In the genomic region with DNA sequence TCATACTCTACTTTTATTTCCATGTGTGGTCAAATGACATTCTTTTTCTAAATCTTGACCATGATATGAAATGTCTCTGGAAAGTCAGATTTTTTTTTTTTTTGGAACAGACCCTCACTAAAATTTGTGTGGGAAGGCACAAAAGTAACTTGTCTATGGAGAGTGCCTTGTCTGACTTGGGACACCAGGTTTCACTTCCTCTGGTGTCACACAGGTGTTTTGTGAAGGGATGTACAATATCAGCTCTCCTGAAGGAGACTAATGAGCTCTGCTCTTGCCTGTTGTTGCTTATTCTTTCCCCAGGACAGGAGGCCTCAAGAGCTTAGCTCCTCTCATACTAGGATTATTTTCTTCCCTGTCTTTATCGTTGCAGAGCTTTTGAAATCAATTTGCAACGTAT, we compare ENCODE assay signal across 29 mouse cellular contexts. TPM values are rescaled to one million over a fixed set of nuclear protein-coding genes. Genes with fewer than 3 reads are reported as not detected.
DNase-seq lines count a peak whose midpoint lies in the region; ATAC-seq and TF ChIP-seq lines count a peak whose summit lies in the region.
"Had no signal": no experiment of that assay in that cellular context is flagged by ENCODE, and none has a peak within 500 bp of the region (broad histone marks: within the 10 kb centered on the region; RNA-seq: fewer than 3 reads in every experiment).

No protein-coding gene starts in this region.

- no peak for TF ChIP-seq RAD21 in CH12.LX (IDR thresholded peaks at IDR 0.05; ENCODE audit: low read depth, low read length)

- ATAC-seq in midbrain, embryonic 11.5 days (ENCODE audit: low FRiP score): no peak
- no peak for ATAC-seq in midbrain, postnatal 0 days (ENCODE audit: low FRiP score)
- no peak for ATAC-seq in midbrain, embryonic 14.5 days (ENCODE audit: low FRiP score, low TSS enrichment)
- ATAC-seq: forebrain, embryonic 13.5 days; forebrain, postnatal 0 days; hindbrain, embryonic 16.5 days had no signal

- H3K79me2 ChIP-seq in CH12.LX (replicated peaks; ENCODE audit: control insufficient read depth, extremely low read depth, insufficient read depth, poor library complexity, severe bottlenecking): no peaks in the 10 kb centered on the region

- dilution Hi-C loops in CH12.LX (cut with MboI; ENCODE audit: extremely low pct_ligation_motif_present, extremely low pct_unique_long_range_greater_than_20kb, low sequenced_read_pairs): no loop called here

- TF ChIP-seq EP300 in CH12.LX (IDR thresholded peaks at IDR 0.05; ENCODE audit: low read length): peak; percentile 82

- in situ Hi-C loops in CH12.LX (cut with MboI; ENCODE audit: low pct_ligation_motif_present, low pct_unique_long_range_greater_than_20kb, low sequenced_read_pairs): loop anchor here (5.0 kb wide), 1 partner anchor 48 kb away; no protein-coding TSS in a partner anchor

- TF ChIP-seq CTCF in midbrain, postnatal 0 days (IDR thresholded peaks at IDR 0.05): no peak
- TF ChIP-seq CTCF in CH12.LX (conservative IDR thresholded peaks at IDR 0.05 in 1 of 2, IDR thresholded peaks at IDR 0.05 in 1 of 2; ENCODE audit: low read depth in 2 of 2, low read length in 2 of 2): no peak

- no peak for DNase-seq in midbrain, embryonic 11.5 days (ENCODE audit: low spot score, missing footprints)
- DNase-seq in midbrain, postnatal 0 days (ENCODE audit: low spot score): no peak
- DNase-seq in A20 (ENCODE audit: low read depth, low spot score): peak; percentile 80
- no peak for DNase-seq in CH12.LX (ENCODE audit: extremely low read depth)
- DNase-seq in midbrain, embryonic 14.5 days: no peak
- DNase-seq in ovary, postnatal 10 days (ENCODE audit: low spot score): no peak
- DNase-seq: adrenal gland, adult 2 months; adrenal gland, postnatal 14 days; cerebellum, adult 11-12 months; cerebellum, adult 8-10 months; cerebellum, postnatal 10 days; cerebellum, postnatal 36 days; embryo, embryonic 11 days; forebrain, postnatal 0 days; gastrocnemius, adult 2 months; gastrocnemius, postnatal 14 days; heart, adult 11 months; heart, postnatal 10 days; heart, postnatal 36 days had no signal

- no peak for TF ChIP-seq POLR2A in CH12.LX (IDR thresholded peaks at IDR 0.05; ENCODE audit: low read depth, low read length)

- no peak overlapping the region for H3K4me3 ChIP-seq in midbrain, embryonic 11.5 days (ENCODE audit: low read depth, low read length)
- no peak overlapping the region for H3K4me3 ChIP-seq in midbrain, postnatal 0 days (ENCODE audit: low read depth, low read length)
- no peak overlapping the region for H3K4me3 ChIP-seq in CH12.LX (replicated peaks in 1 of 3; ENCODE audit: low read depth in 2 of 3, low read length in 2 of 3, poor library complexity in 1 of 3)
- H3K4me3 ChIP-seq in midbrain, embryonic 14.5 days (replicated peaks; ENCODE audit: low read depth, low read length): no peak overlapping the region
- H3K4me3 ChIP-seq: embryonic facial prominence, embryonic 10.5 days; embryonic facial prominence, embryonic 13.5 days; erythroblast, embryonic 14.5 days; forebrain, embryonic 13.5 days; gastrocnemius, adult 2 months; heart, embryonic 12.5 days; heart, embryonic 15.5 days; hindbrain, embryonic 10.5 days; hindbrain, embryonic 13.5 days had no signal

- no peak overlapping the region for H3K9ac ChIP-seq in midbrain, embryonic 11.5 days (ENCODE audit: low read length)
- no peak overlapping the region for H3K9ac ChIP-seq in midbrain, postnatal 0 days (replicated peaks; ENCODE audit: low read length, poor library complexity, severe bottlenecking)
- H3K9ac ChIP-seq in CH12.LX (ENCODE audit: insufficient read depth, low read depth): no peak overlapping the region
- H3K9ac ChIP-seq in midbrain, embryonic 14.5 days (replicated peaks; ENCODE audit: low read length): no peak overlapping the region
- H3K9ac ChIP-seq: embryonic facial prominence, embryonic 13.5 days; forebrain, embryonic 13.5 days; forebrain, postnatal 0 days; heart, embryonic 12.5 days; heart, embryonic 15.5 days; hindbrain, embryonic 13.5 days had no signal

- H3K9me3 ChIP-seq in midbrain, embryonic 11.5 days (ENCODE audit: control insufficient read depth, low read length): no peaks in the 10 kb centered on the region
- no peaks in the 10 kb centered on the region for H3K9me3 ChIP-seq in midbrain, postnatal 0 days (ENCODE audit: low read length)
- no peaks in the 10 kb centered on the region for H3K9me3 ChIP-seq in CH12.LX (replicated peaks; ENCODE audit: low read length)
- H3K9me3 ChIP-seq in midbrain, embryonic 14.5 days (ENCODE audit: control insufficient read depth, low read length): no peaks in the 10 kb centered on the region
- H3K9me3 ChIP-seq: embryonic facial prominence, embryonic 10.5 days; embryonic facial prominence, embryonic 13.5 days; forebrain, embryonic 13.5 days; heart, embryonic 12.5 days; heart, embryonic 15.5 days; hindbrain, embryonic 10.5 days; hindbrain, embryonic 13.5 days had no signal

- 18% methylated on average over 2 of the region's 2 CpGs for WGBS in midbrain, embryonic 11.5 days
- 8% methylated on average over 2 of the region's 2 CpGs for WGBS in midbrain, postnatal 0 days
- WGBS in midbrain, embryonic 14.5 days: 7% methylated on average over 2 of the region's 2 CpGs

- no peaks in the 10 kb centered on the region for H3K27me3 ChIP-seq in midbrain, embryonic 11.5 days (ENCODE audit: control insufficient read depth, insufficient read depth, low read length)
- no peaks in the 10 kb centered on the region for H3K27me3 ChIP-seq in midbrain, postnatal 0 days (ENCODE audit: insufficient read depth, low read length)
- no peaks in the 10 kb centered on the region for H3K27me3 ChIP-seq in CH12.LX (replicated peaks)
- H3K27me3 ChIP-seq in midbrain, embryonic 14.5 days (ENCODE audit: control insufficient read depth, insufficient read depth, low read length): no peaks in the 10 kb centered on the region
- H3K27me3 ChIP-seq: heart, embryonic 12.5 days; heart, embryonic 15.5 days; hindbrain, embryonic 13.5 days had no signal

- peak overlapping the region; percentile 78; the same call in 1 of the 2 replicates for H3K27ac ChIP-seq in midbrain, embryonic 11.5 days (ENCODE audit: low read depth, low read length)
- no peak overlapping the region for H3K27ac ChIP-seq in midbrain, postnatal 0 days (ENCODE audit: low read depth, low read length)
- no peak overlapping the region for H3K27ac ChIP-seq in CH12.LX (ENCODE audit: insufficient read depth, low read depth)
- peak overlapping the region; percentile 14; the same call in 1 of the 2 replicates for H3K27ac ChIP-seq in midbrain, embryonic 14.5 days (replicated peaks; ENCODE audit: low read depth, low read length)
- H3K27ac ChIP-seq: embryonic facial prominence, embryonic 10.5 days; embryonic facial prominence, embryonic 13.5 days; forebrain, embryonic 13.5 days; gastrocnemius, adult 2 months; heart, embryonic 15.5 days; hindbrain, embryonic 10.5 days; hindbrain, embryonic 13.5 days had no signal

- H3K36me3 ChIP-seq in midbrain, embryonic 11.5 days (ENCODE audit: control insufficient read depth, insufficient read depth, low read length): no peaks in the 10 kb centered on the region
- no peaks in the 10 kb centered on the region for H3K36me3 ChIP-seq in midbrain, postnatal 0 days (ENCODE audit: insufficient read depth, low read length)
- H3K36me3 ChIP-seq in CH12.LX (replicated peaks in 1 of 2; ENCODE audit: control insufficient read depth in 1 of 2, insufficient read depth in 1 of 2, low read length in 1 of 2): no peaks in the 10 kb centered on the region
- H3K36me3 ChIP-seq in midbrain, embryonic 14.5 days (ENCODE audit: control insufficient read depth, insufficient read depth, low read length): no peaks in the 10 kb centered on the region
- H3K36me3 ChIP-seq: embryonic facial prominence, embryonic 10.5 days; embryonic facial prominence, embryonic 13.5 days; heart, embryonic 12.5 days; heart, embryonic 15.5 days; hindbrain, embryonic 10.5 days; hindbrain, embryonic 13.5 days had no signal

- no peak overlapping the region for H3K4me2 ChIP-seq in midbrain, embryonic 11.5 days
- H3K4me2 ChIP-seq in midbrain, postnatal 0 days (ENCODE audit: low read depth, low read length, poor library complexity, severe bottlenecking): no peak overlapping the region
- no peak overlapping the region for H3K4me2 ChIP-seq in CH12.LX (ENCODE audit: insufficient read depth, low read depth, poor library complexity, severe bottlenecking)
- no peak overlapping the region for H3K4me2 ChIP-seq in midbrain, embryonic 14.5 days (ENCODE audit: low read length)
- H3K4me2 ChIP-seq: embryonic facial prominence, embryonic 13.5 days; forebrain, embryonic 13.5 days; heart, embryonic 12.5 days; heart, embryonic 15.5 days; hindbrain, embryonic 13.5 days had no signal

- H3K4me1 ChIP-seq in midbrain, embryonic 11.5 days (ENCODE audit: control insufficient read depth, insufficient read depth, low read length): peaks cover 37% of the 10 kb centered on the region
- 0 out of 2 replicates have a peak, but pooled peaks cover 4% of the 10 kb centered on the region for H3K4me1 ChIP-seq in midbrain, postnatal 0 days (ENCODE audit: insufficient read depth, low read length)
- H3K4me1 ChIP-seq in CH12.LX (ENCODE audit: control insufficient read depth in 1 of 2, insufficient read depth in 2 of 2): peaks cover 30 to 83% of the 10 kb centered on the region in 2 experiments
- peaks cover 25% of the 10 kb centered on the region for H3K4me1 ChIP-seq in midbrain, embryonic 14.5 days (ENCODE audit: control insufficient read depth, insufficient read depth, low read length)
- H3K4me1 ChIP-seq: embryonic facial prominence, embryonic 13.5 days had no signal

TF ChIP-seq in CH12.LX, 34 proteins besides CTCF, POLR2A, EP300 and RAD21 (continues in another document):
- TF ChIP-seq NRF1 (IDR thresholded peaks at IDR 0.05; ENCODE audit: low read depth, low read length) (no peak), TCF12 (IDR thresholded peaks at IDR 0.05; ENCODE audit: low read depth, low read length) (0 out of 2 replicates have a peak, but pooled peaks have one; percentile 30)

RNA-seq across cellular contexts. Expression of gene Tal2, which starts 15.6 kb away (rescaled TPM):
- polyA plus RNA-seq in midbrain, embryonic 11.5 days (2014; fragmentation: Nextera tagmentation; extraction: Ambion mirVana): 44.9 and 45.9 TPM in 2 replicates
- total RNA-seq in midbrain, postnatal 0 days (2014; rRNA removed): 0.94 and 1.3 TPM in 2 replicates
- 0.33 and 0.38 TPM in 2 replicates for polyA plus RNA-seq in midbrain, postnatal 0 days (2015; fragmentation: Nextera tagmentation; extraction: Ambion mirVana)
- total RNA-seq in CH12.LX (2012; rRNA removed) (0.04 TPM in 1 of 2 replicates, not detected in the other), CH12.LX (2014; rRNA removed) (0.09 TPM in 1 of 2 replicates, not detected in the other)
- not detected in 2 replicates for polyA plus RNA-seq in CH12.LX (2012; ENCODE audit: insufficient read length, low read depth)
- polyA plus RNA-seq in midbrain, embryonic 14.5 days (2014; fragmentation: Nextera tagmentation; extraction: Ambion mirVana): 10.5 and 19.4 TPM in 2 replicates
- total RNA-seq: adrenal gland, adult 2 months; MEL had no signal
- polyA plus RNA-seq: adrenal gland, adult 2 months; erythroblast, embryonic 14.5 days; heart, embryonic 15.5 days had no signal

RNA-seq across cellular contexts. Expression of gene Tmem38b, which starts 30.8 kb away (rescaled TPM):
- polyA plus RNA-seq in midbrain, embryonic 11.5 days (2014; fragmentation: Nextera tagmentation; extraction: Ambion mirVana): 13.0 and 13.5 TPM in 2 replicates
- 3.2 and 7.4 TPM in 2 replicates for total RNA-seq in midbrain, postnatal 0 days (2014; rRNA removed)
- polyA plus RNA-seq in midbrain, postnatal 0 days (2015; fragmentation: Nextera tagmentation; extraction: Ambion mirVana): 6.4 and 7.3 TPM in 2 replicates
- 5.4 and 5.9 TPM in 2 replicates for total RNA-seq in CH12.LX (2012; rRNA removed)
- 10.5 and 10.6 TPM in 2 replicates for total RNA-seq in CH12.LX (2014; rRNA removed)
- 9.7 and 10.8 TPM in 2 replicates for polyA plus RNA-seq in CH12.LX (2012; ENCODE audit: insufficient read length, low read depth)
- polyA plus RNA-seq in midbrain, embryonic 14.5 days (2014; fragmentation: Nextera tagmentation; extraction: Ambion mirVana): 9.4 and 11.9 TPM in 2 replicates

Comparison
In these comparisons a context has a peak if more than half of its experiments do, and no peak if none do; other contexts are left out.
1. H3K27ac ChIP-seq: peak in midbrain, embryonic 11.5 days (single experiment) and midbrain, embryonic 14.5 days (single experiment); none in midbrain, postnatal 0 days (single experiment) and CH12.LX (single experiment).